Mouse (Mus musculus): ENCODE data around the gene Cdh15. TPM values are rescaled to one million over a fixed set of nuclear protein-coding genes. Genes with fewer than 3 reads are reported as not detected.

The Cdh15 gene
- polyA plus RNA-seq (2012; rRNA removed): 0.05 TPM in 1 of 2 replicates, not detected in the other

GRCm38 (mm10) chr8:122847829-122848561 is at the start of gene Cdh15:
TSS of gene Cdh15 (plus strand) at chr8:122847966.
- DNase-seq (ENCODE audit: low read depth, low spot score): no peak
- 18% methylated on average over 17 of the region's 18 CpGs for WGBS

- WGBS: 70% methylated on average over 15 of the region's 15 CpGs
- DNase-seq (ENCODE audit: low read depth, low spot score): no peak
Measured at GRCm38 (mm10) chr8:122803906-122804761, 43.6 kb upstream of the Cdh15 start.

GRCm38 (mm10) chr8:122805349-122805748 is 42.4 kb upstream of the Cdh15 start:
- DNase-seq (ENCODE audit: low read depth, low spot score): no peak
- WGBS: 68% methylated on average over 3 of the region's 3 CpGs

- WGBS: 77% methylated on average over 7 of the region's 7 CpGs
Measured at GRCm38 (mm10) chr8:122806956-122807538, 40.7 kb upstream of the Cdh15 start.

GRCm38 (mm10) chr8:122807907-122808306 is 39.9 kb upstream of the Cdh15 start:
- no peak for DNase-seq (ENCODE audit: low read depth, low spot score)
- 93% methylated on average over 4 of the region's 4 CpGs for WGBS

More at GRCm38 (mm10) chr8:122806956-122807538, 40.7 kb upstream of the Cdh15 start:
- DNase-seq (ENCODE audit: low read depth, low spot score): no peak

GRCm38 (mm10) chr8:122810376-122810775 is 37.4 kb upstream of the Cdh15 start:
- WGBS: 85% methylated on average over 8 of the region's 8 CpGs
- DNase-seq (ENCODE audit: low read depth, low spot score): no peak

- 92% methylated on average over 16 of the region's 16 CpGs for WGBS
- DNase-seq (ENCODE audit: low read depth, low spot score): no peak
Measured at GRCm38 (mm10) chr8:122811870-122812494, 35.8 kb upstream of the Cdh15 start.

- no peak for DNase-seq (ENCODE audit: low read depth, low spot score)
- WGBS: 74% methylated on average over 14 of the region's 14 CpGs
Measured at GRCm38 (mm10) chr8:122812610-122813250, 35.0 kb upstream of the Cdh15 start.

GRCm38 (mm10) chr8:122814608-122815007 is 33.2 kb upstream of the Cdh15 start:
- WGBS: 65% methylated on average over 7 of the region's 7 CpGs
- no peak for DNase-seq (ENCODE audit: low read depth, low spot score)

- DNase-seq (ENCODE audit: low read depth, low spot score): no peak
- 93% methylated on average over 6 of the region's 6 CpGs for WGBS
Measured at GRCm38 (mm10) chr8:122816965-122817364, 30.8 kb upstream of the Cdh15 start.

GRCm38 (mm10) chr8:122817724-122818496 is 29.9 kb upstream of the Cdh15 start:
- DNase-seq (ENCODE audit: low read depth, low spot score): no peak
- 58% methylated on average over 13 of the region's 13 CpGs for WGBS

- 76% methylated on average over 11 of the region's 11 CpGs for WGBS
- no peak for DNase-seq (ENCODE audit: low read depth, low spot score)
Measured at GRCm38 (mm10) chr8:122819776-122820175, 28.0 kb upstream of the Cdh15 start.

- DNase-seq (ENCODE audit: low read depth, low spot score): no peak
- 53% methylated on average over 5 of the region's 5 CpGs for WGBS
Measured at GRCm38 (mm10) chr8:122824571-122824970, 23.2 kb upstream of the Cdh15 start.

- 71% methylated on average over 9 of the region's 9 CpGs for WGBS
- no peak for DNase-seq (ENCODE audit: low read depth, low spot score)
Measured at GRCm38 (mm10) chr8:122824986-122825385, 22.8 kb upstream of the Cdh15 start.

GRCm38 (mm10) chr8:122825408-122825807 is 22.4 kb upstream of the Cdh15 start:
- WGBS: 75% methylated on average over 8 of the region's 8 CpGs

GRCm38 (mm10) chr8:122829396-122829795 is 18.4 kb upstream of the Cdh15 start:
- WGBS: 54% methylated on average over 3 of the region's 3 CpGs
- DNase-seq (ENCODE audit: low read depth, low spot score): no peak

More at GRCm38 (mm10) chr8:122825408-122825807, 22.4 kb upstream of the Cdh15 start:
- no peak for DNase-seq (ENCODE audit: low read depth, low spot score)

GRCm38 (mm10) chr8:122830349-122831061 is 17.3 kb upstream of the Cdh15 start:
- DNase-seq (ENCODE audit: low read depth, low spot score): peak; percentile 51
- 43% methylated on average over 8 of the region's 8 CpGs for WGBS

GRCm38 (mm10) chr8:122834416-122834815 is 13.3 kb upstream of the Cdh15 start:
- 80% methylated on average over 8 of the region's 8 CpGs for WGBS
- DNase-seq (ENCODE audit: low read depth, low spot score): no peak

Measured in large intestine, adult 2 months (tissue).